In genomic region chr2:35432011-35432410, GRCm38 (mm10) we compare ENCODE assay signal across 10 mouse cellular contexts. TPM values are rescaled to one million over a fixed set of nuclear protein-coding genes. Genes with fewer than 3 reads are reported as not detected.
DNase-seq lines count a peak whose midpoint lies in the region; ATAC-seq and TF ChIP-seq lines count a peak whose summit lies in the region.
"Had no signal": no experiment of that assay in that cellular context is flagged by ENCODE, and none has a peak within 500 bp of the region (broad histone marks: within the 10 kb centered on the region; RNA-seq: fewer than 3 reads in every experiment).

No protein-coding gene starts in this region.

- DNase-seq in gastrocnemius, adult 2 months = peak; percentile 49
- DNase-seq in gastrocnemius, adult 8-10 months (ENCODE audit: low spot score in 2 of 2) = no peak
- DNase-seq in kidney, postnatal 10 days = peak; percentile 47
- peak; percentile 36 for DNase-seq in neural tube, embryonic 10.5 days (ENCODE audit: extremely low spot score, low spot score)
- DNase-seq in urinary bladder, postnatal 36 days (ENCODE audit: low spot score in 2 of 2) = no peak
- DNase-seq in right cerebral cortex, adult 2 months (ENCODE audit: low spot score in 2 of 2) = no peak
- DNase-seq: cerebellum, postnatal 14 days had no signal

- intact Hi-C loops in gastrocnemius, adult 2 months (cut with DNase I) = no loop called here

- ATAC-seq in megakaryocyte, adult 5-6 weeks (ENCODE audit: poor library complexity, severe bottlenecking) = no peak

- no peak for TF ChIP-seq CTCF in gastrocnemius, adult 2 months (IDR thresholded peaks at IDR 0.05)
- no peak for TF ChIP-seq CTCF in embryonic fibroblast, embryonic 13.5 days (IDR thresholded peaks at IDR 0.05; ENCODE audit: borderline replicate concordance, insufficient read depth, low read length)

- peak overlapping the region; percentile 66 for H3K4me3 ChIP-seq in gastrocnemius, adult 2 months
- no peak overlapping the region for H3K4me3 ChIP-seq in embryonic fibroblast, embryonic 13.5 days (ENCODE audit: insufficient read depth, low read length)

- no peak for TF ChIP-seq POLR2A in embryonic fibroblast, embryonic 13.5 days (IDR thresholded peaks at IDR 0.05; ENCODE audit: low read depth, low read length)

- H3K4me1 ChIP-seq in embryonic fibroblast, embryonic 13.5 days (ENCODE audit: control insufficient read depth, insufficient read depth, low read length) = peaks cover 14% of the 10 kb centered on the region

- H3K27ac ChIP-seq in gastrocnemius, adult 2 months = peak overlapping the region; percentile 88
- peak overlapping the region; percentile 35; the same call in 1 of the 2 replicates for H3K27ac ChIP-seq in embryonic fibroblast, embryonic 13.5 days (ENCODE audit: insufficient read depth, low read length)
- H3K27ac ChIP-seq: liver, embryonic 14.5 days had no signal

RNA-seq across cellular contexts. Expression of gene Ggta1, which starts 31.0 kb away (rescaled TPM):
- total RNA-seq in gastrocnemius, adult 2 months (2021) = 10 to 100 TPM in 1 of 2 experiments, 1 to 10 TPM in 1; 6.3 to 11.2 TPM
- total RNA-seq in gastrocnemius, adult 8-10 months (2022) = 1 to 10 TPM; 3.3 to 5.5 (median 4.0) TPM
- polyA plus RNA-seq in embryonic fibroblast, embryonic 13.5 days (2011; ENCODE audit: insufficient read length, low read depth, missing spikeins) = 58.5 and 77.0 TPM in 2 replicates
- 41.7 and 51.1 TPM in 2 replicates for total RNA-seq in megakaryocyte, adult 5-6 weeks (2015)
- 68.3 and 71.2 TPM in 2 replicates for total RNA-seq in megakaryocyte, adult 5-6 weeks (2017)

RNA-seq across cellular contexts. Expression of gene 4930402F06Rik, which starts 35.0 kb away (rescaled TPM):
- not detected for total RNA-seq in gastrocnemius, adult 2 months (2021)
- total RNA-seq in gastrocnemius, adult 8-10 months (2022) = not detected
- polyA plus RNA-seq in embryonic fibroblast, embryonic 13.5 days (2011; ENCODE audit: insufficient read length, low read depth, missing spikeins) = not detected in 2 replicates
- total RNA-seq in megakaryocyte, adult 5-6 weeks (2015) = not detected in 2 replicates
- not detected in 2 replicates for total RNA-seq in megakaryocyte, adult 5-6 weeks (2017)
- polyA plus RNA-seq: liver, embryonic 14.5 days had no signal

Comparison
In these comparisons a context has a peak if more than half of its experiments do, and no peak if none do; other contexts are left out.
1. DNase-seq: peak in gastrocnemius, adult 2 months (single experiment), kidney, postnatal 10 days (single experiment) and neural tube, embryonic 10.5 days (single experiment); none in gastrocnemius, adult 8-10 months (0 of 2), urinary bladder, postnatal 36 days (0 of 2) and right cerebral cortex, adult 2 months (0 of 2).